Mouse (Mus musculus) G1E (cell line): ENCODE results near the gene Wdr90.

Experiments used
- CTCF ChIP-seq: IDR thresholded peaks from 2 replicates; pipeline ENCODE4 v1.5.1; 2012; ENCODE audit warnings: low read depth, low read length, inconsistent platforms, mixed read lengths
- GATA1 ChIP-seq: IDR thresholded peaks from 2 replicates; pipeline ENCODE4 v1.6.1; 2012; ENCODE audit warnings: borderline replicate concordance, low read length, inconsistent platforms, mixed read lengths
- GATA2 ChIP-seq: IDR thresholded peaks from 2 replicates; pipeline ENCODE4 v1.6.1; 2012; ENCODE audit warnings: low read depth, low read length, inconsistent platforms, borderline replicate concordance
- POLR2AphosphoS5 ChIP-seq: IDR thresholded peaks from 2 replicates; pipeline ENCODE4 v1.6.1; 2012; ENCODE audit warnings: low read depth, low read length, inconsistent platforms; ENCODE audit not compliant: insufficient replicate concordance
- TAL1 ChIP-seq: conservative IDR thresholded peaks from 2 replicates; pipeline ENCODE4 v1.6.1; 2012; ENCODE audit warnings: low read depth, low read length, inconsistent platforms, mixed read lengths

DNA sequence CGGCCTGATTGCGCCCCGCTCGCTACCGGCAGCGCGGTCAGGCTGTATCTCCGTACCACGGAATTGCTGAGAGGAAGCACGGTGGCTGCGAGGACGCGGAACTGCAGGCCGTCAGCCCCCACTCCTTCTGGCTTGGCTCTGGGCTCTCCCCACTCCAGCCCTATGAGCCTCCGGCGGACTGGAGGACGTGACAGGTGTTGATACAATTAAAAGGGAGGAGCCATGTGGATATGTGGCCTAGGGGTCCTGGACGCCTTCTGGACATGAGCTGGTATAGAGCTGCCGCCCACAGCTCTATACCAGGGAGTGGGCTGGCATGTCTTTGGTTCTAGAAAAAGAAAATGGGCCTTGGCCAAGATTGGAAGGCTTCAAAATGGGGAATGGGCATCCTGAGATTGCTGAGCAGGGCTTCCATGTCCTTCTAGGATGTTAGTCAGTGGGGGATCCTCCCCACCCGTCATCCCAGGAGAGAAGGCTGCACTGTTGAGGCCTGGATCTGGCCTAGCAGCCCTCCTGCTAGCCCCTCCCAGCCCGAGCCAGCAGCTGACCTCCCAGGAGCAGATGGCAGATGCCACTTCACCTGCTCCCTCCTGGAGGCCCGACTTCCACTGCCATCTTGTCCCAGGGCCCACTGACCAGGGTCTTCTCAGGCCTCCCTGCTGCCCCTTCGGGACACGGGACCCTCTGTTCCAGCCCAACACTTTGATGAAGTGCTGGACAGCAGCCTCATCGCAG lies 51.5 kb downstream of the Wdr90 start:
- no peak for TF ChIP-seq CTCF
- no peak for TF ChIP-seq GATA1
- TF ChIP-seq TAL1, result no peak
- no peak for TF ChIP-seq POLR2AphosphoS5
- TF ChIP-seq GATA2, result no peak
